Mouse (Mus musculus) mouse trophoblast stem cell (cell line): ENCODE results near the gene Fignl2.

Source experiments
- in situ Hi-C, 2 experiments: fragments of 300-500 bp; cut with MseI, MboI; formaldehyde crosslinking; loops; 2 replicates in 1 of 2; 3 replicates in 1 of 2; pipeline ENCODE4 v1.15.1; 2025

The Fignl2 gene

DNA sequence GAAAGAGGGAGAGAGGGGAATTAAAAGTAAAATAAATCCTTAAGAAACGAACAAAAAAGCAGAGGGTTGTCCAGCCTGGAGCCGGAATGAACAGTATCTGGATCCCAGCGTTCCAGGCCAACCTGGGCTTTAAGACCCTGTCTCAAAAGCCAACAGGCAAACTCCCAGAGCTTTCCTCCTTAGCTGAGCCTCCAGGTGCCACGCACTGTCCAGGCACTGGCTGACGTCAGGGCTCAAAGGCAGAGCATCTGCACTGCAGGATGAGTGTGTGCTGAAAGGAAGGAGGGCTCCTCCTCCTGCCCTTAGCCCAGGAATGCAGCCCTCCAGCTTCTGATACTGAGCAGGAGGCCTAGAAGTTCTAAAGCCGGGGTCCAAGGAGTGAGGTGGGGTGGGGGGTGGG lies 15.6 kb upstream of the Fignl2 start:
- in situ Hi-C loops: no loop called here

DNA sequence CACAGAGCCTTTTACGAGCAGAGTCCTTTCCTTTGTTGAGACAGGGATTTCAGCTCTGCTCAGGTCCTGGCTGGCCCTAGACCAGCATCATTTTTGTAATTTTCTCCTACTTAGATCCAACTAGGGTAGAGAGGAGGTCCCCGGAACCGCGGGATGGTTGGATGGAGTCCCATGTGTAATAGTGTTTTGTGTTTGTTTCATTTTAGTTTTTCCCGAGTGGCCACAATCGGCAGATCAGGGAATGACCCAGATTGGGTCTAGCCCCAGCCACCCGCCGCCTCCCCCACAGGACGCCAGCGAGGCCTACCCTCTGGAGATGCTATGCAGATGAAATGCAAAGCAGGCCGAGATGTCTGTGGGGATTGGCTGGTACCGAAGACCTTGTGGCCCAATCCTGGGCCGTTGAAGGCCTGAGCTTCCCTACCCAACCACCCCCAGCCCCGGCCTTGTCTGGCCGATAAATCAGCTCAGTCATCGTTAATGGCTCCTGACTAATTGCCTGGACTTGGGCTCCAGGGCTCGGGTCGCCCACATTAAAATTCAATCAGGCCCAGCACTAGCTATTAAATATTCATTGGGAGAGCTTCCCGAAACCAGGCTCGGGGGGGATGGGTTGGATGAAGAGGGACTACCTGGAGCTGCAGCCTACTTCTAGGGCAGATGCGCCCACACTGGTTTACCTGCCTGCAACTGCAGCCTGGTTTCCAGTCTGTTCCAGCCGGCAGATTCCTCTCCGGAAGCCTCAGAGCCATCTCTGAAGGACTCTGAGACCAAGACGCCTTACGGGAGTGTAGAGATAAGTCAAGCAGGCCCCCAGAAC lies 14.7 kb upstream of the Fignl2 start:
- in situ Hi-C loops: no loop called here

DNA sequence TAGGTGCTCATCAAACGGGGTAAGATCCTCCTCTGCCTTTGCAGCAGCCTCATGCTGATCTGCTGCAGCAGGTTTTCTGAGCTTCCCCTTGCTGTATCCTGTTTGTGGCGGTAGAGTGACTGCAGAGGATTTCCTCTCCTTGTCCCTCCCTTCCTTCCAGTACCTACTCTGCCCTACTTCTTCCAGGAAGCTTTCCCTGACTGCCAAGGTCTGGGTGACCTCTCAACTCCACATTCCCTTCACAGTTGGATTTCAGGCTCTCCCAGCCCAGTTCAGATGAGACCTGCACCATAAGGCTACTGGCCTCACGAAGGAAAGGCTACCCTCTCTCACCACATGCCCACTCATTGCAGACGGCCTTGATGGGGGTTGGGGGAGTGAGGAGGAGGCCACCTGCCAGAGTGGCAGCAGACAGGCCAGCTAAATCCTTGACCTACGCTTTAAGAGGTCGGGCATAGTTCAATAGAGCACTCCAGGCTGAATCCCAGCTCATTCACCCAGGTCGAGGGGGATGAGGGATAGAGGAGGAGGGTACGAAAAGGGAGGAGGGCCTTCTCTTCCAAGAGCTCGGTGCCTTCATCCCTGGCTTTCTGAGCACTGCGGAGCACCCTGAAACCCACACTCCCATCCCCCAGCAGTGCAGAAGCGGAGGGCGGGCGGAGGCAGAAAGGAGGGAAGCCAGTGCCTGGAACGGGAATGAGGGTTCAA lies 13.9 kb upstream of the Fignl2 start:
- in situ Hi-C loops: no loop called here

DNA sequence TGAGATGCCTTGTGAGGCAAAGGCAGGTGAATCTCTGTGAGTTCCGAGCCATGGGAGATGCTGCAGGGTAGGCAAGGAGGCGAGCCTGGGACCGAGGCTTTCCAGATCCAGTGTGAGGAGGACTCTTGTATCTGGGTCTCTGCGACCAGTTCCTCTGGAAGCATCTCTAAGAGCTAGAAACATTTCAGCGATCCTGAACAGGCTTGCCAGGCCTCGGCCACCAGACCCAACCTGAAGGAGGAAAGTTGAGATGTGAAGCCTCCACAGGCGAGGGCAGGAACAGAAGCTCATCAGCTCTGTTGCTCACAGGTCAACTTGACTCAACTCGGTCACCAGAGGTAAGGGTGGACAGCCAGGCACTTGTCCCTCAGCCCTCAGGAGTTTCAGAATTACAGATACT lies 13.2 kb upstream of the Fignl2 start:
- in situ Hi-C loops: no loop called here

DNA sequence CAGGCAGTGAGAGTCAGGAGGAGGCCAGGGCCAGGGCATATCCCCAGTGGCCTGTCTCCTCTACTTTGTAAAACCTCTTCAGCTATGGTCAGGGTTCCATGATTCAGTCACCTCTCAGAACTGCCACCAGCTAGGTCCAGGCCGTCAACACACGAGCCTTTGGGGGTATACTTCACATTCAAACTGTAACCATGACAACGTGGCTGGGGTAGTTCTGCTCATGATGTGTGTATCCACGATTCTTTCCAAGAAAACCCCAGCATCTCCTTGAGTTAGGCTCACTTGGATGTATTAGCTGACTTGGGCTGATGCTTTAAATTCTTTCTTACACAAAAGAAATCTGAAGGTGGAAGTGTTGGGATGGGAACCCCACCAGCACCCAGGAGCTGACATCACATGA lies 9.9 kb upstream of the Fignl2 start:
- in situ Hi-C loops: no loop called here

DNA sequence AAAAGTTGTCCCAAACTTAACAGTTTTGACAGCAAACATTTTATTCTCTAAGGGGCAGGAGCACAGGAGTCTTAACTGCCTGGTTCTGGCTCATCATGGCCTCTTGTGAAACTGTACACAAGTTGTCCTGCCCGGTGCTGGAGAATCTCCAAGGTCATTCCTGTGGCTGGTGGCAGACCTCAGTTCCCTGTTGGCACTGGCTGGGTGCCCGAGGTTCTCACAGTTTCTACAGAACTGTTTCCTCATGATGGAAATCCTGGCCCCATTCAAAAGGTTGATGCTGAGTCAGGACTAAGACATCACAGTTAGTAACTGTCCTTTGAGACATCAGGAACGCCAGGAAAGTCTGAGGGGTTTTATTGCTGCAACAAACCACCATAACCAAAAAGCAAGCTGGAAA lies 8.6 kb upstream of the Fignl2 start:
- in situ Hi-C loops: no loop called here

DNA sequence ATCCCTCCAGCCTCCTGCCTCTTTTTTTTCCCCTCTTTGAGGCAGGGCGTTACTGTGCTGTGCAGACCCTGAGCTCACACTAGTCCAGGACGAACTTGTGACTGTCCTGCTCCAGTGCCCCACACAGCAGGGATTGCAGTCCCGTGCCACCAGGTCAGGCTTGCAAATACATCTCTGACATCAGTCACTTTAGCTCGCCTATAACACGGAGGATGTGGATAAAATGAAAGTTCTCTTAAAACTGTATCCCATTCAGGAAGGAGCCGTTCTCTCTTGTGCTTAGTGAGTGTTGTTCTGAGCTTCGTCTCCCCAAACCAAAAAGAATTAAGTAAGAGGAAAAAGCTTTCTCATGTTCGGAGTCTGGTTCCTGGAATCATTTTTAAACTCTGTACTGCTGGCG lies 8.1 kb upstream of the Fignl2 start:
- in situ Hi-C loops: no loop called here

DNA sequence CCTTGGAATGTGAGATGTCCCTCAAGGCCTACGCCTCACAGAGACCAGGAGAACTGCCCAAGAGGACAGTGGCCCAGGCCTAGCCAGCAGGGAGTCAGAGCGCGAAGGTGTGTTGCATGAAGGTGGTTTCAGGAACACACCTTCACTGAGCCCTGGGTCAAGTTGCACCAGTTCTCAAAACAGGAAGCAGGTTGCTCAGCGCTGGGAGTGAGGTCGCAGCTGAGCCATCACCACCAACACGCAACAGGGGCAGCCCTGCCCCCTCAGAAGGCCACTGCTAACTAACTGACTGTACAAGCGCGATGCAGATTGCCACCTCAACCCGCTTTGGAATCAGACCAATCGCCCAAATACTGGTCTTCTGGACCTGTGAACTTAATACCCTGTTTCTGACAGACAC lies 6.1 kb upstream of the Fignl2 start:
- in situ Hi-C loops: no loop called here

DNA sequence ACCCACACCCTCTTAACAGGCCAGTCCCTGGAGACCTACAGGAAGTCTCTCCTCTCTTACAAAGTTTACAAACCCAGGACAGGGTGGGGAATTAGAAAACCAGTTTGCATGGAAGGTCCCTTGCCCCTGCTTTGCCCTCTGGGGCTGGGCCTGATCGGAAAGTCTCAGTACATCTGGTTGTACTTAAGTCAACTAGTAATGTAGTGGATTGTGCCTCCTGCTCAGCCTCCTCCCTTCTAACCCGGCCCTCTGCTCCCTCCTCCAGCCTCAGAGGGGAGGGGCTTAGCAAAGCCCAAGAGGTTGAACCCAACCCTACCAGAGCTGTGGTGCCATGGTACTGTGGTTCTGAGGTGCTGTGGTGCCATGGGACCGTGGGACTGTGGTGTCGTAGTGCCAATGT lies 3.9 kb upstream of the Fignl2 start:
- in situ Hi-C loops: no loop called here

DNA sequence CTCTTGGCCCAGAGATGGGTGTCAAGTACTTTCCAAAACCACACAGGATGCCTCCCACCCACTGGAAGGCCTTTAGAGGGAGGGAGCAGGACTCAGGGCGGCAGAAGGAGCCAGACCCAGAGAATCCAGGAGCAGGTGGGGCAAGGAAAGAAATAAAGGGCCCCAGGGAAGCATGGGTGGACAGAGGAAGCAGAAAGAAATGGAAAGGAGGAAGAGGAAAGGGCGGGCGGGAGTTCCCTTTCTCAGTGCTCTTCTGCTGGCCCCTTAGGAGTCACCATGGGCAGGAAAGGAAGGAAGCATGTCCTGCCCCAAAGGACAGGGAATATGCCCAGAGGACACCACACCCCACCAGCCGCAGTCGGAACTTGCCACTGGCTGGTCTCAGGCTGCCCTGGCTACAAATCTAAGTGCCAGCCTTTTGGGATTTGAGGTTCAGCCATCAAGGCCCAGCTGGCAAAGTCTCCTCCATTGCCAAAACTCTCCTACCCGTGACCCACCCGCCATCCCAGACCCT lies 2.7 kb upstream of the Fignl2 start:
- in situ Hi-C loops: no loop called here

DNA sequence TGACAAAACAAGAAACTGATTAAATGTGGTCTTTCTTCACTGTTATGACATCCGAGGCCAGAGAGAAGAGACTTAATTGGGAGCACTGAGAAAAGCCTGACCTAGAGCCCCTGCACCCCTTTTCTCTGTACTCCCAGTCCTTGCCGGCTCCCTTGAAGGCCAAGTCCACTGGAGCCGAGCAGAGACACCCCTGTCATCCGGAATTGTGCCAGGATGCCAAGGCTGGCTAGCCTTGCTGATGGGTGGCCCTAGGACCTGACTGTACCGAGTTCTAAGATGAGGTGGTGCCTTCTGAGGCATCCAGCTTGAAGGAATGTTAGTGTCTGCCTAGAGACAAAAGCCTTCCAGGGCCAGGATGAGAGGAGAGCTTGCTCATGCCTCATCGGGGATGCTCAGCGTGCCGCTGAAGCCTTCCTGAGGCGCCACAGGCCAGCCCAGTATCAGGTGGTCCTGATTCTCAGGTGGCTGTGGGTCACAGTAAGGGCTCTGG lies 1.7 kb upstream of the Fignl2 start:
- in situ Hi-C loops: no loop called here

DNA sequence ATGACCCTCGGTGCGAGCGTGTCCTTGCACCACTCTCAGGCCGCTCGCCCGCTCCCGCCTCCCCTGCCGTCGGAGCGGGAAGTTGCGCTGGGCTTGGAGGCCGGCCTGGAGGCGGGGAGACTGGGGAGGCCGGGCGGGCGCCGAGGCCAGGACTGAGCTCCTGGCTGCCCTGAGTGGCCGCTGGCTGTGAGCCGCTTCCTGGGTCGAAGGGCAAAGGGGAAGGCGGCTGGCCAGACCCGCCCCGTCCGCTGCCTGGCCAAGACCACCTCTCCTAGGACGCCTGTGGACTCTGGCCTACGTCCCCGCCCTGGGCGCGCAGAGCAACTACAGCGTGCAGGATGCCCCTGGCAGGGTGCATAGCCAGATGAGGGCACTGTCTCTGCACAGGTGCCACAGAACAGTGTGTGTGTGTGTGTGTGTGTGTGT lies 377 bp upstream of the Fignl2 start:
- in situ Hi-C loops: no loop called here

DNA sequence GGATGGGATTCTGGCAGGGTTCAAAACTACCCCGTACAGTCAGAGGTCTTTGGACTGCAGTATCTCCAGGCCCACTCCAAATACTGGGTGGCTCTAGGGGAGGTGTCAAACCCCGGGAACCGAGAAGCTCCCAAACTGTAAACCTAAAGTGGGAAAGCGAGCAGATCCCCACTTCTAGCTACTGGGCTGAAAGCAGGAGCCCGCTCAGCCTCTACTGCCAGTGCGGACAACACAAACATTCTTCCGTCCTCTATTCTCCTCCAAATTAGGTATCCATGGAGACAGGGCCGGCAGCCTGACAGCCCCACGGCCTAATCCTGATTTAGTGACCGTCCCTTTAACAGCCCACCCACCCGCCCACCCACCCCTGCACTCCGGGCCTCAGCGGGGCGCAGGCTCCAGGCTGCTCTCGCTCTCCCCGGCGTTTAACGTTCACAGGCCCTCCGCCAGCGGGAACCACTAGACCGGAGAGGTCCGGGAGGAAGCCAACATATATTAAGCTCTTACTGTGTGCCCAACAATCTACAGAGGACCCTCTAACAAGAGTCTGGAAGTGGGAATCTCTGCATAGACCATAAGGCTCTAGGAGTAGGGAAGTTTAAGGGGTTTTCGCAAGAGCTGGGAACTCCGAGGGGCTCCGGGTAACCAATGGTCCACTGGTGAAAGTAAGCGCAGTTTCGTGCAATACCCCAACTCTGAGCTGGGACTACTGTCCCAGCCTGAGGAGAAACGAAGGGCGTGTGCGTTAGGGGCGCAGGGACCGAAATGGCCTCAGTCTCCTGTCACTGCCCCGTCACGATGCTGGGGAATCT lies 1.2 kb downstream of the Fignl2 start:
- in situ Hi-C loops: no loop called here

DNA sequence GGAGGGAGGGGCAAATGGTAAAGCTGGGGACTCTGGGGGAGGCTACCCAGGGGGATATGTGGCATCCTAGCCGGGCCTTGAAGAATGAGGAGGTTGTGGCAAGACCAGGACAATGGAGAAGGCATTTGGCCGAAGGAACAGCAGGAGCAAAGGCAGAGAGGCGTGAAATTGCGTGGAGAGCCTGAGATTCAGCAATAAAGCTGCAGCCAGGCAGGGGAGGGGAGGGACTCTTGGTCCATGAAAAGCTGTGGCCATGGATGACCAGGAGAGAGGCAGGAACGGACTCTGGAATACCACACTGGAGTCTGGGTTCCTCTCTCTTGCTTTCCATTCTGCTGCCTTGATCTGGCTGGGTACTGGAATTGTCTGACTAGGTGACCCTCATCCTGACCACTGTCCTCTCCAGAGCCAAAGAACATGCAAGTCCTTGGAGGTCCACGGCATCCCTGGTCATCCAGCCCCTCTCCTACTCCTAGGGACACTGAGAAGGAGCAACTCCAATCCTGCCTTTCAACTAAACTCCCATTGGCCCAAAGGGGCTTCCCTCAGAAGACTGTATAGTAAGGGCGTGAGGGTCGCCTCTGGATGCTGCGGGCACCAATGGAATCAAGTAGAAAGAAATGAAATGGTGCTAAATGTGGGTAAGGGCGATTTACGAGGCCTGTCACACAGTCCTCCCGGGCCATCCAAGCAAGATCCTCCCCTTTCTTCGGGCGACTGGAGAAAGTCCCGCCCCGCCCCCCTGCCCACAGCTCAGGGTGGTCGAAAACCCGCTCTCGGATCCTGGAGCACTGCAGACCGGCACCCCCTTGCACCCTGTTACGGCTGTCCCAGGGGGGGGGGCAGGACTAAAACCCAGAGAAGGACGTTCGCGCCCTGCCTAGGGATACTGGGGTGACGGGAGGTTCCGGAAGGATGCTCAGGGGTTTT lies 2.0 kb downstream of the Fignl2 start:
- in situ Hi-C loops: no loop called here

DNA sequence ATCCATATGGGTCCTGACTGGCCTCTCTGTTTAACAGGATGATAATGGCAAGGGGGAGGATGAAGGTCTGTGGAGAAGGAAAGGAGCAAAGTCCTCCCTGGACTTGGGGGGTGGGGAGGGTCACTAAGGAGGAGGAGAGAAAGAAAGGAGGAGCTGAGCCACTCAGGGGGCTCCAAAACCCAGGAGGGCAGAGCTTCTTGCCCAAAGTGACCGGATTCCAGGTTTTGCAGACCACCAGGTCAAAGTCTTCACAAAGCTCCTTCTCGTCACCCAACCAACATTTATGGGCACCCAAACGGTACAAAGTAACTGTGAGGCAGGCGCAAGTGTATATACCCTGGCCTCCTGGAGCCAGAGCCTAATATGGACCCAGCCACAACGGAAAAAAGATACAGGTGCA lies 2.7 kb downstream of the Fignl2 start:
- in situ Hi-C loops: no loop called here

DNA sequence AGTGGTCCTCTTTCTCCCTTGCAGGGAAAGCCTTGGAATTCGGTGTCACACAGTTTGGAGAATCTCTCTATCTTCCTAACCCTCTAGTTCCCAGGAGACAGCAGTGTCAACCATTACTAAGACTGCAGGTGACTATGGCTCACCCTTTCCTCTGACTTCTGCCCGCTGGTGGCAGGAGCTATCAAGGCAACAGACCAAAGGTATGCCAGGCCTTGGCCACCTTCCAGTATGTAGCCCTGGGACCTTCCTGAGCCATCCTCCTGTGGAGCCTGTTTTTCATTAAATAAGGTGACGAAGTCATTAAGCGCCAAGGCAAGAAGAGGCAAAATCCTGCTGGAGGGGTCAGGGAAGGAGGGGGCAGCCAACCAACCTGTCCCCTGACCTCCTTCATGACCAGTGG lies 3.2 kb downstream of the Fignl2 start:
- in situ Hi-C loops: no loop called here

DNA sequence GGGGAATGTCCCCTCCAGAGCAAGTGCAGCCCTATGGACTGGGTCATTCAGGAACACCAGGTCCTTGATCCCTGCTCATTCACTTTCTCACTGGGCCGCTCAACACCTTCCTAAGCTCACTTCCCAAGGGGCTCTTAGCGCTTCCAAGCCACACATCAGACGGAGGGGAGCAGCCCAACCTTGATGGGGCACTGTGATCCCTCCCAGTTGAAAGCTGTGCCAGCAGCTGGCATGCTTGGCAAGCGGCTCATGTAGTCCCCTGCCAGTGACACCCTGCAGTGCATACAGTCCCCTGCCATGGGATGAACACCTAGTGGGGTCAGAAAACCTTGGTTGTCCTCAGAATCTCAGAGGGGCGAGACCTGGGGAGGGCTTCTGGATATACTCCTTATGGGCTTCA lies 4.3 kb downstream of the Fignl2 start:
- in situ Hi-C loops: no loop called here

DNA sequence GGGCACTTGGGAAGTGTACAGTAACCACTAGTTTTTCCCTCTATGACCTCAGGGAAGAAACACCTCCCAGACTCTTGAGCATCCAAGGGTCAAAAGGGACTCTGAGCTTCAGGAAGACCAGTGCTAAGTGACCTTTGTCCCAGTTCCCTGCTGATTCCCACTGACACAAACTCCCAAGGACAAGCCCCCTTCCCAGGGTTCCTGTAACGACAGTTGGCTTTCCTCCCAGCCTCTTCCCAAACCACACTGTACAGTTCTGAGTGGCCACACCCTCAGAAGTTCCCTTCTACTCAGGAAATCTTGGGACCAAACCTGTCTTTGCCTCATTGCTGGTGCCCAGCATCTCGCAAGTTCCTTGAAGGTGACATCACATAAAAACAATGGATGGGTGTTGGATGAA lies 5.6 kb downstream of the Fignl2 start:
- in situ Hi-C loops: no loop called here

DNA sequence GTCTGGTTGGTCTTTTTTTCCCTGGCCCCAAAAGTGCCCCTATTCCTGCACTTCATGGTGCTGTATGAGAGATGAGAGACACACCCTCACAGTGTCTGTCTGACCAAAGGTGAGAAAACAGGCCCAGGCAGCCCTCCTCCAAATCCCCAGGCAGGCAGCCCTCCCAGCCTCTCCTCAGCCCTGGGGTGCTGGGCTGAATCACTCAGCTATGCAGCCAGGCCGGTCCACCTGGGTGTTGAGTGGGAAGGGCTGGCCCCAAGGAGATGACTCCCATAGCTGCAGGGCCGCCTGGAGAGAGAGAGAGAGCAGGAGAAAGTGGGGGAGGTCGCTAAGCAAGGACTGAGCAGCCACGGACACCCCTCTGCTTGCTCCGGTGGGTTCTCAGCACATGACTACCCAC lies 7.6 kb downstream of the Fignl2 start:
- in situ Hi-C loops: no loop called here

DNA sequence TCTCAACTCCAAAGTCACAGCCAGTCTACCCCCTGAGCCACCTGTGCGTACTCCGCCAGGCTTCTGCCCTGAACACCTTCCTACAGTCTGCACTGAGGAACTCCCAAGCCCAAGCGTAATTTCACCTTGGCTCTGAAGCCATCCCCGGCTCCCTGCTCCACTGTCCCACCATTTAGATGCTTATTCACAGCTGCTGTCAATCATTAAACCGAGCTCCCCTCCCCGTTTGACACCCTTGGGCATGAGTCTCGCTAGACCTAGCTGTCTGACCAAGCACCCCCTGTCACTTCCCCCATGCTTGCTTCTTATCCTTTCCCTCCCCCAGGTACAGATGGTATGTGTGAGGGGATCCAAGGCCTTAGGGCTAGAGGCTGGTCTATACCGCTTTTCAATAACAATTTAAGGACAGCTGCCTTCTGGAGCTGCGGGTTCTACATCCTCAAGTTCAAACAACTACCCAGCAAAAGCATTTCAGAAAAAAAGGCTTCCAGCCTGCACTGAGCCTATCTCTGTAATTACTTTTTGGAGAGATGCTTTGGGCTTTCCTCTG lies 8.7 kb downstream of the Fignl2 start:
- in situ Hi-C loops: no loop called here

DNA sequence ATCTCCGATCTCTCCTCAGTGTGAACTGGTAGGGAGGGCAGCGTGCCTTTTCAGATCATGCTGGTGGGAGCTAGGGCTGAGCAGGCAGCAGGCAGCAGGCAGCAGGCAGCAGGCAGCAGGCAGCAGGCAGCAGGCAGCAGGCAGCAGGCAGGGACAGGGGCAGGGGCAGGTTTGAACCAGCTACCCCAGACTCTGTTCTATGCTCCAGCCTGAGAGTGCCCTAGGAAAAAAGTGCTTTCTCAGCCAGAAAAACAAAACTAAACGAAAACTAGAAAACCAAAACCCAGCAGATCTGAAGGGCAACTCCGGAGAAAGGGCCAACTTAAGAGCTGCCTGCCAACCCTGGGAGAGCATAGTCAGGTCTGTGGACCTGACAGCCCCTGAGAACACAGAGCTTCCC lies 9.7 kb downstream of the Fignl2 start:
- in situ Hi-C loops: no loop called here
